ENCODE assay signal across 11 mouse cellular contexts in genomic region chr8:57801197-57801596, GRCm38 (mm10).
DNase-seq lines count a peak whose midpoint lies in the region; ATAC-seq lines count a peak whose summit lies in the region.
"Had no signal": no experiment of that assay in that cellular context is flagged by ENCODE, and none has a peak within 500 bp of the region (broad histone marks: within the 10 kb centered on the region; RNA-seq: fewer than 3 reads in every experiment).

No protein-coding gene starts in this region.

- H3K27me3 ChIP-seq in embryonic facial prominence, embryonic 10.5 days (replicated peaks; ENCODE audit: low read depth, poor library complexity, severe bottlenecking), result 0 out of 2 replicates have a peak, but pooled peaks cover 9% of the 10 kb centered on the region
- H3K27me3 ChIP-seq in forebrain, embryonic 14.5 days (replicated peaks; ENCODE audit: control insufficient read depth, insufficient read depth, low read length), result no peaks in the 10 kb centered on the region
- H3K27me3 ChIP-seq: CH12.LX; kidney, embryonic 15.5 days had no signal

- WGBS in embryonic facial prominence, embryonic 10.5 days, result 74% methylated on average over 4 of the region's 4 CpGs
- WGBS in forebrain, embryonic 14.5 days, result 86% methylated on average over 4 of the region's 4 CpGs

- no peak overlapping the region for H3K9ac ChIP-seq in forebrain, embryonic 14.5 days (ENCODE audit: low read length)
- H3K9ac ChIP-seq: kidney, embryonic 15.5 days had no signal

- H3K27ac ChIP-seq in embryonic facial prominence, embryonic 10.5 days (replicated peaks), result no peak overlapping the region
- H3K27ac ChIP-seq in forebrain, embryonic 14.5 days (ENCODE audit: low read depth, low read length), result no peak overlapping the region
- H3K27ac ChIP-seq: kidney, embryonic 15.5 days; limb, embryonic 10.5 days had no signal

- ATAC-seq in megakaryocyte, adult 5-6 weeks (ENCODE audit: poor library complexity, severe bottlenecking), result peak; percentile 85
- no peak for ATAC-seq in forebrain, embryonic 14.5 days

- intact Hi-C loops in gastrocnemius, postnatal 36 days (cut with DNase I), result no loop called here
- intact Hi-C loops in heart, postnatal 14 days (cut with DNase I), result loop anchor here (2.0 to 10.0 kb wide), 3 partner anchors 148 to 446 kb away; partner anchors contain the start of gene Galnt7
- intact Hi-C loops in left cerebral cortex, postnatal 14 days (cut with DNase I), result no loop called here

- H3K4me2 ChIP-seq in forebrain, embryonic 14.5 days (ENCODE audit: low read length), result no peak overlapping the region
- H3K4me2 ChIP-seq: kidney, embryonic 15.5 days had no signal

- DNase-seq in gastrocnemius, adult 18-20 months (ENCODE audit: low spot score), result peak; percentile 2
- no peak for DNase-seq in gastrocnemius, postnatal 36 days
- DNase-seq in CD4-positive helper T cell, adult 2 months (ENCODE audit: low read depth, low spot score), result peak; percentile 16
- peak; percentile 14 to 24 for DNase-seq in heart, postnatal 14 days
- DNase-seq in left cerebral cortex, postnatal 14 days (ENCODE audit: low spot score in 2 of 2), result no peak
- no peak for DNase-seq in embryonic facial prominence, embryonic 10.5 days (ENCODE audit: low spot score)
- no peak for DNase-seq in forebrain, embryonic 14.5 days (ENCODE audit: low spot score)

- H3K4me3 ChIP-seq in embryonic facial prominence, embryonic 10.5 days, result no peak overlapping the region
- H3K4me3 ChIP-seq in forebrain, embryonic 14.5 days (ENCODE audit: low read depth, low read length), result no peak overlapping the region
- H3K4me3 ChIP-seq: kidney, embryonic 15.5 days; limb, embryonic 10.5 days had no signal

- H3K9me3 ChIP-seq in embryonic facial prominence, embryonic 10.5 days, result no peaks in the 10 kb centered on the region
- no peaks in the 10 kb centered on the region for H3K9me3 ChIP-seq in forebrain, embryonic 14.5 days (replicated peaks; ENCODE audit: control insufficient read depth, low read length)
- H3K9me3 ChIP-seq: kidney, embryonic 15.5 days; limb, embryonic 10.5 days had no signal

- H3K4me1 ChIP-seq in embryonic facial prominence, embryonic 10.5 days, result peaks cover 8% of the 10 kb centered on the region; the same call in 1 of the 2 replicates
- H3K4me1 ChIP-seq in forebrain, embryonic 14.5 days (ENCODE audit: control insufficient read depth, insufficient read depth, low read length), result peaks cover 5% of the 10 kb centered on the region; the same call in 1 of the 2 replicates

- no peaks in the 10 kb centered on the region for H3K36me3 ChIP-seq in embryonic facial prominence, embryonic 10.5 days (replicated peaks)
- no peaks in the 10 kb centered on the region for H3K36me3 ChIP-seq in forebrain, embryonic 14.5 days (ENCODE audit: control insufficient read depth, insufficient read depth, low read length)
- H3K36me3 ChIP-seq: kidney, embryonic 15.5 days; limb, embryonic 10.5 days had no signal

Comparison
In these comparisons a context has a peak if more than half of its experiments do, and no peak if none do; other contexts are left out.
1. DNase-seq: peak in gastrocnemius, adult 18-20 months (single experiment), CD4-positive helper T cell, adult 2 months (single experiment) and heart, postnatal 14 days (2 of 2); none in gastrocnemius, postnatal 36 days (0 of 2), left cerebral cortex, postnatal 14 days (0 of 2), embryonic facial prominence, embryonic 10.5 days (single experiment) and forebrain, embryonic 14.5 days (single experiment).